Mouse (Mus musculus): ENCODE data around the gene Thbs3. TPM values are rescaled to one million over a fixed set of nuclear protein-coding genes. Genes with fewer than 3 reads are reported as not detected.

Gene Thbs3
- total and polyA plus RNA-seq, 3 experiments: 4.3 to 6.1 (median 5.7) TPM

DNA sequence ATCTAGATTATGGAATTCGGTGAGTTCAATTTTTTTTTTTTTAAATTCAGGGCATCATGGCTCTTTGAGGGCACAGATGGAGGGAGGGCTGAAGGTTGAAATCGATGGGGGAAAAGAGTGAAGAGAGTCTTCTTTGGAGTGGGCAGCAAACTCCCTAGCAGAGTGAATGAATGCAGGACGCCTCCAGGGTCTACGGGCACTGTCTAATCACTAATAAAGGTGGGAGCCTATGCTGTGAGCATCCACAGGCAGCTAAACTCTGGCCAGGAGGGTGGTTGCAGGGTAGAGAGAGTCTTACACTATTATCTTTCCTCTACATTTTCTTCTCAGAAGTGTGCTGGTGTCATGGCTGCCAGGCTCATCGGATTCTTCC is 11.9 kb upstream of the Thbs3 start:
- Histone ChIP-seq H3K4me3 (replicated peaks in 1 of 3; ENCODE audit: low read depth in 2 of 3, low read length in 2 of 3, poor library complexity in 1 of 3) (peak overlapping the region; percentile 74 to 100 (median 75)), H3K4me1 (ENCODE audit: control insufficient read depth in 1 of 2, insufficient read depth in 2 of 2) (peaks cover 3 to 14% of the 10 kb centered on the region in 2 experiments), H3K27me3 (replicated peaks) (no peaks in the 10 kb centered on the region), H3K36me3 (replicated peaks in 1 of 2; ENCODE audit: control insufficient read depth in 1 of 2, insufficient read depth in 1 of 2, low read length in 1 of 2) (peaks cover 39 to 44% of the 10 kb centered on the region in 2 experiments), H3K27ac (ENCODE audit: insufficient read depth, low read depth) (no peak overlapping the region), H3K9ac (ENCODE audit: insufficient read depth, low read depth) (peak overlapping the region; percentile 97), H3K79me2 (replicated peaks; ENCODE audit: control insufficient read depth, extremely low read depth, insufficient read depth, poor library complexity, severe bottlenecking) (peaks cover 5% of the 10 kb centered on the region; the same call in 1 of the 2 replicates), H3K4me2 (ENCODE audit: insufficient read depth, low read depth, poor library complexity, severe bottlenecking) (peak overlapping the region; percentile 86), H3K9me3 (replicated peaks; ENCODE audit: low read length) (no peaks in the 10 kb centered on the region)
- DNase-seq (ENCODE audit: extremely low read depth): no peak
- in situ Hi-C loops (cut with MboI; ENCODE audit: low pct_ligation_motif_present, low pct_unique_long_range_greater_than_20kb, low sequenced_read_pairs): no loop called here
- dilution Hi-C loops (cut with MboI; ENCODE audit: extremely low pct_ligation_motif_present, extremely low pct_unique_long_range_greater_than_20kb, low sequenced_read_pairs): no loop called here
- TF ChIP-seq USF1 (IDR thresholded peaks at IDR 0.05; ENCODE audit: low read depth, low read length) (no peak), PAX5 (IDR thresholded peaks at IDR 0.05; ENCODE audit: low read length) (no peak), NELFE (IDR thresholded peaks at IDR 0.05; ENCODE audit: low read depth, low read length) (no peak)

DNA sequence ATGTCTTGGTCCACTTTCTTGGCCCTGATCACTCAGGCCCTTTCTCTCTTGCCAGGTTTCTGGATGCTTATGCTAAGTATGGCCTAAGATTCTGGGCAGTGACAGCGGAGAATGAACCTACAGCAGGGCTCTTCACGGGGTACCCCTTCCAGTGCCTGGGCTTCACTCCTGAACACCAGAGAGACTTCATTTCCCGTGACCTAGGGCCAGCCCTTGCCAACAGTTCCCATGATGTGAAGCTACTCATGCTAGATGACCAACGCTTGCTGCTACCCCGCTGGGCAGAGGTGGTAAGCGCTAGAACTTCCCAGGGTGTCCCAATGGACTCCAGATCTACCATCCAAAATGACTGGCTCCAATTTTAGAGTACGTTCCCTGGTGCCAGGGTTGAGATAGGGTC is 8.9 kb upstream of the Thbs3 start:
- in situ Hi-C loops (cut with MboI; ENCODE audit: low pct_ligation_motif_present, low pct_unique_long_range_greater_than_20kb, low sequenced_read_pairs): loop anchor here (5.0 kb wide), 1 partner anchor 36 kb away; no protein-coding TSS in a partner anchor
- dilution Hi-C loops (cut with MboI; ENCODE audit: extremely low pct_ligation_motif_present, extremely low pct_unique_long_range_greater_than_20kb, low sequenced_read_pairs): no loop called here
- H3K36me3 ChIP-seq (replicated peaks in 1 of 2; ENCODE audit: control insufficient read depth in 1 of 2, insufficient read depth in 1 of 2, low read length in 1 of 2): peaks cover 69 to 74% of the 10 kb centered on the region in 2 experiments
- no peaks in the 10 kb centered on the region for H3K27me3 ChIP-seq (replicated peaks)
- no peak overlapping the region for H3K4me3 ChIP-seq (replicated peaks in 1 of 3; ENCODE audit: low read depth in 2 of 3, low read length in 2 of 3, poor library complexity in 1 of 3)
- H3K4me1 ChIP-seq (ENCODE audit: control insufficient read depth in 1 of 2, insufficient read depth in 2 of 2): peaks cover 3 to 16% of the 10 kb centered on the region in 2 experiments
- H3K27ac ChIP-seq (ENCODE audit: insufficient read depth, low read depth): no peak overlapping the region
- TF ChIP-seq JUND (conservative IDR thresholded peaks at IDR 0.05; ENCODE audit: low read depth, low read length) (no peak), POLR2AphosphoS2 (IDR thresholded peaks at IDR 0.05; ENCODE audit: low read depth, low read length) (no peak), MEF2A (IDR thresholded peaks at IDR 0.05; ENCODE audit: borderline replicate concordance, low read depth, low read length) (no peak), NELFE (IDR thresholded peaks at IDR 0.05; ENCODE audit: low read depth, low read length) (no peak), TBP (conservative IDR thresholded peaks at IDR 0.05; ENCODE audit: low read depth, low read length) (no peak), RCOR1 (conservative IDR thresholded peaks at IDR 0.05; ENCODE audit: low read depth, low read length) (no peak), IRF4 (IDR thresholded peaks at IDR 0.05; ENCODE audit: low read depth, low read length) (no peak), KAT2A (IDR thresholded peaks at IDR 0.05; ENCODE audit: insufficient replicate concordance, low read length) (no peak), MXI1 (IDR thresholded peaks at IDR 0.05; ENCODE audit: low read depth, low read length) (no peak), ZMIZ1 (IDR thresholded peaks at IDR 0.05; ENCODE audit: low read depth, low read length) (no peak)
- H3K4me2 ChIP-seq (ENCODE audit: insufficient read depth, low read depth, poor library complexity, severe bottlenecking): no peak overlapping the region
- no peak overlapping the region for H3K9ac ChIP-seq (ENCODE audit: insufficient read depth, low read depth)
- no peak for DNase-seq (ENCODE audit: extremely low read depth)
- no peaks in the 10 kb centered on the region for H3K9me3 ChIP-seq (replicated peaks; ENCODE audit: low read length)
- peaks cover 5% of the 10 kb centered on the region; the same call in 1 of the 2 replicates for H3K79me2 ChIP-seq (replicated peaks; ENCODE audit: control insufficient read depth, extremely low read depth, insufficient read depth, poor library complexity, severe bottlenecking)

DNA sequence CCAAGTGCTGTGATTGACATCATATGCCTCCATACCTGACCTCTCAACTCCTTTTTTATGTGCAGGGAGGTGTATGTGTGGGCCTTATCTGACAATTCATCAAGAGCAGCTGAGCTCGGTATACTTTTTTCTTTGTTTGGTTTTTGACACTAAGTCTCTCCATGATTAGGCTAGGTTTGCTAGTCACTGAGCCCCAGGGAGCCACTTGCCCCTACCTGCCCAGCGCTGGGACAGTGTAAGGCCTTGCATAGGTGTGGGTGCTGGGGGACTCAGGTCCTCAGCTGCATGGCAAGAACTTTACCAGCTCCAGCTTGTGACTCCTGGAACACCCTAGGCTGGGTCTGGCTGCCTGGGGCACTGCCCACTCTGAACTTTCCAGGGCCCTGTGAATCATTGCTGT is 8.3 kb upstream of the Thbs3 start:
- Histone ChIP-seq H3K4me1 (ENCODE audit: control insufficient read depth in 1 of 2, insufficient read depth in 2 of 2) (peaks cover 3 to 18% of the 10 kb centered on the region in 2 experiments), H3K36me3 (replicated peaks in 1 of 2; ENCODE audit: control insufficient read depth in 1 of 2, insufficient read depth in 1 of 2, low read length in 1 of 2) (peaks cover 71 to 80% of the 10 kb centered on the region in 2 experiments), H3K4me2 (ENCODE audit: insufficient read depth, low read depth, poor library complexity, severe bottlenecking) (no peak overlapping the region), H3K4me3 (replicated peaks in 1 of 3; ENCODE audit: low read depth in 2 of 3, low read length in 2 of 3, poor library complexity in 1 of 3) (no peak overlapping the region), H3K27me3 (replicated peaks) (no peaks in the 10 kb centered on the region), H3K9me3 (replicated peaks; ENCODE audit: low read length) (no peaks in the 10 kb centered on the region), H3K27ac (ENCODE audit: insufficient read depth, low read depth) (no peak overlapping the region), H3K79me2 (replicated peaks; ENCODE audit: control insufficient read depth, extremely low read depth, insufficient read depth, poor library complexity, severe bottlenecking) (peaks cover 5% of the 10 kb centered on the region; the same call in 1 of the 2 replicates), H3K9ac (ENCODE audit: insufficient read depth, low read depth) (no peak overlapping the region)
- dilution Hi-C loops (cut with MboI; ENCODE audit: extremely low pct_ligation_motif_present, extremely low pct_unique_long_range_greater_than_20kb, low sequenced_read_pairs): no loop called here
- TF ChIP-seq USF2 (conservative IDR thresholded peaks at IDR 0.05; ENCODE audit: low read depth, low read length) (no peak), UBTF (IDR thresholded peaks at IDR 0.05; ENCODE audit: low read depth, low read length) (no peak), USF1 (IDR thresholded peaks at IDR 0.05; ENCODE audit: low read depth, low read length) (no peak), NELFE (IDR thresholded peaks at IDR 0.05; ENCODE audit: low read depth, low read length) (no peak), E2F4 (IDR thresholded peaks at IDR 0.05; ENCODE audit: insufficient replicate concordance, low read depth, low read length) (no peak), ELF1 (IDR thresholded peaks at IDR 0.05; ENCODE audit: low read depth, low read length) (no peak), TCF12 (IDR thresholded peaks at IDR 0.05; ENCODE audit: low read depth, low read length) (no peak), IRF4 (IDR thresholded peaks at IDR 0.05; ENCODE audit: low read depth, low read length) (no peak), TBP (conservative IDR thresholded peaks at IDR 0.05; ENCODE audit: low read depth, low read length) (no peak), BHLHE40 (IDR thresholded peaks at IDR 0.05; ENCODE audit: low read depth, low read length) (no peak)
- in situ Hi-C loops (cut with MboI; ENCODE audit: low pct_ligation_motif_present, low pct_unique_long_range_greater_than_20kb, low sequenced_read_pairs): loop anchor here (5.0 kb wide), 1 partner anchor 36 kb away; no protein-coding TSS in a partner anchor
- DNase-seq (ENCODE audit: extremely low read depth): no peak

Measured in CH12.LX (cell line).